Mouse (Mus musculus) C3H10T1/2 (cell line): ENCODE results near the gene Tmem87a. TPM values are rescaled to one million over a fixed set of nuclear protein-coding genes. Genes with fewer than 3 reads are reported as not detected.

ENCODE experiments used
- polyA plus RNA-seq, 2 experiments: library from polyadenylated mRNA; unstranded; fragments of >200 nt; fragmentation: generic; extraction: Trizol; gene quantifications; one replicate each; pipeline ENCODE4 v1.2.1; 2012; ENCODE audit warnings: missing spikeins in 2 of 2

Gene Tmem87a
- polyA plus RNA-seq = 1 to 10 TPM in 1 of 2 experiments, under 1 TPM in 1; 0.26 to 8.1 TPM

GRCm38 (mm10) chr2:120403986-120404822 is at the start of gene Tmem87a:
Gene Tmem87a, minus strand, starts transcription at chr2:120404113.

GRCm38 (mm10) chr2:120403653-120403985 is 294 bp downstream of the Tmem87a start, which contains the start of gene Ganc:
Gene Ganc, plus strand, starts transcription at chr2:120403896.

GRCm38 (mm10) chr2:120352682-120353646 is 50.9 kb downstream of the Tmem87a start, which contains the start of gene Vps39:
Gene Vps39, minus strand, starts transcription at chr2:120353137.

GRCm38 (mm10) chr2:120313976-120314375 is 89.9 kb downstream of the Tmem87a start, which contains the start of gene Pla2g4f:
Gene Pla2g4f, minus strand, starts transcription at chr2:120314165.

Other genes with a start within 250 kb of the Tmem87a start
- gene Ehd4, start 249.5 kb downstream of the Tmem87a start, polyA plus RNA-seq = 10 to 100 TPM in 1 of 2 experiments, 1 to 10 TPM in 1; 6.5 to 15.9 TPM
- not detected for gene Pla2g4e, start 158.8 kb downstream of the Tmem87a start, polyA plus RNA-seq
- not detected for gene Pla2g4d, start 114.9 kb downstream of the Tmem87a start, polyA plus RNA-seq
- under 1 TPM in 1 of 2 experiments, not detected in 1; 0.01 TPM for gene Pla2g4f, start 89.9 kb downstream of the Tmem87a start, polyA plus RNA-seq
- gene Vps39, start 51.0 kb downstream of the Tmem87a start, polyA plus RNA-seq = 10 to 100 TPM in 1 of 2 experiments, 1 to 10 TPM in 1; 1.4 to 11.8 TPM
- 10 to 100 TPM in 1 of 2 experiments, under 1 TPM in 1; 0.36 to 10.3 TPM for gene Ganc, start 217 bp downstream of the Tmem87a start, polyA plus RNA-seq
- under 1 TPM in 1 of 2 experiments, not detected in 1; 0.37 TPM for gene Capn3, start 51.9 kb upstream of the Tmem87a start, polyA plus RNA-seq
- 10 to 100 TPM in 1 of 2 experiments, 1 to 10 TPM in 1; 2.2 to 19.0 TPM for gene Zfp106, start 159.7 kb upstream of the Tmem87a start, polyA plus RNA-seq
- 1 to 10 TPM in 1 of 2 experiments, under 1 TPM in 1; 0.66 to 8.3 TPM for gene Snap23, start 163.6 kb upstream of the Tmem87a start, polyA plus RNA-seq
- 1 to 10 TPM in 1 of 2 experiments, under 1 TPM in 1; 0.37 to 1.9 TPM for gene Haus2, start 205.3 kb upstream of the Tmem87a start, polyA plus RNA-seq
- gene Lrrc57, start 205.4 kb upstream of the Tmem87a start, polyA plus RNA-seq = 1 to 10 TPM in 1 of 2 experiments, under 1 TPM in 1; 0.56 to 3.3 TPM
- gene Stard9, start 225.0 kb upstream of the Tmem87a start, polyA plus RNA-seq = 1 to 10 TPM in 1 of 2 experiments, under 1 TPM in 1; 0.27 to 4.8 TPM